Mouse (Mus musculus) kidney, postnatal 14 days (tissue): ENCODE measurements around the gene Fstl4.

Source experiments
- DNase-seq: peaks from one replicate; pipeline ENCODE4 v3.0.0; 2022; ENCODE audit warnings: mixed read lengths

Fstl4 gene

GRCm38 (mm10) chr11:52775291-52775690 is 10.9 kb downstream of the Fstl4 start:
- DNase-seq = no peak

DNA sequence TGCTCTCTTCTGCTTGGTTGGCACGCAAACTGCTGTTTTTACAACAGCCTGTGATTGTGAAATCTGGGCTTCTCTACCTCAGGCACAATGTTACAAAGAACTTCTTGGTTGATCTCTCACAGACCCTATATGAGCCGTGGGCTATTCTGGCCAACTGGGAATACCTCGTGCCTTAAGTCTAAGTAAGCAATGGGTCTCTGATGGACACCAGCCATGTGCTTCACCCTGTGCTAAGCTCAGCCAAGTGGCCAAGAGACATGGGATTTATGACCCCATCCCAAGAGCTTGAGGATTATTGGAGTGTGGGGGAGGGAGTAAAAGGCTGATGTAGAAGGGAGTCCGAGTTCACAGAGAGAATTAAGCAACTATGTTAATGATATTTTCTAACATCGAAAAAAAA is 18.0 kb downstream of the Fstl4 start:
- DNase-seq = no peak

DNA sequence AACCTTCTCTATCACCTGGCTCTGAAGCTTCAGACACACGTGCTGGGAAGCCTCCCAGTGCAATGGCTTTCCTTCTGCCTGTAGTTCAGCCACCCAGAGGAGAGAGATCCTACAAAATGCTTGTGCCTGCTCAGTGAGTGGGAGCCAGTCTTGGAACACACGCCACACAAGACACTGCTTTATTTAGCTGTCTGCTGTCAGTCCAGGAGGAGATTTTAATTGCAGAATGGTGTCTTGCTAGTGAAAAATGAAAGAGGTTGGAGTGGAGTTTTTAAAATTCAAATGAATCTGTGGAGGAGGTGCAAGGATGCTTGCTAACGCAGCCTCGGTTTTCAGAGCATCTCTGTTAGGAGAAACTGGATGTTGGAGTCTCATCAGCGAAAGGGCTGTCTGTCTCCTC is 29.9 kb downstream of the Fstl4 start:
- no peak for DNase-seq

- DNase-seq = no peak
Measured at GRCm38 (mm10) chr11:52809542-52809941, 45.1 kb downstream of the Fstl4 start.

DNA sequence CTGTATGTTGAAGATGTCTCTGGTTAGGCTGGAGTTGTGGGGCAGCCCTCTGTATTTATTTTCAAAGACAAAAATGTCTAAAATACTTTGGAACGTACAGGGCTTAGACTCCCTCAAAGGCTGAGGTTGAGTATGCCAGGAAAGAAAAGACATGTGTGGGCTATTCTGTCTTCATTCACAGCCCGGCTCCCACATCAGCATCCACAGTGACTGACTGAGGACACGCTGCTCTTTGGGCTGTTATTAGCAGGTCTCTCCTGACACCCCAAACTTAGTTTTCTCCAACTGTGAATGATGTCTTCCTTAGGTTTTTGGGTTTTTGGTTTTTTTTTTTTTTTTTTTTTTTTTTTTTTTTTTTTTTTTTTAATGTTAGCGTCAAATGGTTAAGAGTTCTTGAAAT is 51.6 kb downstream of the Fstl4 start:
- no peak for DNase-seq

DNA sequence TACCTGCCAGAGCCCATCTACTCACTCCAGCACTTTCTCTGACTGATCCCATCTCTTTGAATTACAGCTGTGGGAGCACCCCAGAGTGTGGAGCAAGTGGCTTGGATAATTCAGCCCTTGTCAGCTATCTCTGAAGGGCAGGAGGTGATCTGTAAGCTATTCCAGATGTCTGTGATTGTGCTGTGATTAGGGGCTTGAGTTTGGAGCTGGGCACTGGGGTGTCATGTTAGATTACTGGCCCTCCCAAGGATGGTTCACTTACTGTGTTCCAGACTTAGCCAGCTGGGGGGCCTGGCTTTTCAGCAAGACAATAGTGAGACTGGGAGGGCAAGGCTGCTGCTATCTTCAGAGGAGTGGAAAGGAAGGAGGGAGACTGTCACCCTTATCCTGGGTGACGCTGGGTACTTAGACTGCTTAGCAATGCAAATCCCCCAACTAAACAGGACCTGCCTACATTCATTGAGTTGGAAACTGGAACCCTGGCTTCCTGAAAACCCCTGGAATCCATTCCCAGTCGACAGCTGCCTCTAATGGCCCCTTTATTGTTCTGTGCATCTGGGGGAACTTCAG is 56.0 kb downstream of the Fstl4 start:
- no peak for DNase-seq

- DNase-seq = no peak
Measured at GRCm38 (mm10) chr11:52826591-52826990, 62.2 kb downstream of the Fstl4 start.

DNA sequence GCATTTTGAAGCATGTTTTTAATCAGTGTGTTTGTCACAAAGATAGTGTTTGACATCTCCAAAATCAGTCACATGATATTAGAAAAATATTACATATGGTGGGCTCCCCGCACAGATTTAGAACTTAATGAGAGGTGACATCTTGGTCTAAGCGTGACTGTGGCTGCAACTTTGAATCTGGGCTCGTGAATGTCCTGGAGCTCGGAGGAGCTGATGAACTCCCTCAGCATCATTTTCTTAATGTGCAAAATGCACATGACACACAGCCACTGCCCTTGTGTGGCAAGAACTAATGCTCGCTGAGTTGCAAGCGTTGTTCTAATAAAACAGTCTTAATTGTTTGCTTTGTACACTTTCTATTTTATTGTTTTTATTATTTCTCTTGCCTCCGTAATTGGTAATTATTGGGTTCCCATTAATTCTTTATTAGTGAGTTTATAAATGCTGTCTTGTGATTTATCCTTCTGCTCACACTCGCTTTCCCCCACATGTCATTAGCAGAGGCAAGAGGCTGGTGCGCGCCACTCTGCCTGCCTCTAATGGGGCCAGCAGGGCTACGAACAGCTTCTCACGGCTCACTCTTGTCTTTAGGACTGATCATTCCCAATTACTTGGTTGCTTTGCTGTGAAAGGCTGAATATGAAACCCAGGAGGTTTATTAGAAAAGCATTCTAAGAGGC is 67.3 kb downstream of the Fstl4 start:
- no peak for DNase-seq

DNA sequence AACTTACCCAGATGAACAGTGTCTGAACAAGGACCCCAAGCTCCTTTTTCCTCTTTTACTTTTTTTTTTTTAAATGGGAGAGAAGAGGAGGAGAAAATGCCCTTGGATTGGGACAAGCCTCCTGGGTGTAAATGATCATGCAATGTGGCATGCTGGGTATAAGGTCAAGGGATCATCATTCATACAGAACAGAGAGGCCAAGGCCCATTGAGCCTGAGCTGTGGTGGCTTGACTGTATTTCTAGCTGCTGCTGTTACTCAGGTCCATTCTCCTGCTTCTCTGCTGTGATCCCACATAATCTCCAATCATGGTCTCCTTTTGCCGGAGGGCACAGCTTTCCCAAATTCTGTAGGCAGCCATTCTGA is 67.9 kb downstream of the Fstl4 start:
- DNase-seq = no peak

DNA sequence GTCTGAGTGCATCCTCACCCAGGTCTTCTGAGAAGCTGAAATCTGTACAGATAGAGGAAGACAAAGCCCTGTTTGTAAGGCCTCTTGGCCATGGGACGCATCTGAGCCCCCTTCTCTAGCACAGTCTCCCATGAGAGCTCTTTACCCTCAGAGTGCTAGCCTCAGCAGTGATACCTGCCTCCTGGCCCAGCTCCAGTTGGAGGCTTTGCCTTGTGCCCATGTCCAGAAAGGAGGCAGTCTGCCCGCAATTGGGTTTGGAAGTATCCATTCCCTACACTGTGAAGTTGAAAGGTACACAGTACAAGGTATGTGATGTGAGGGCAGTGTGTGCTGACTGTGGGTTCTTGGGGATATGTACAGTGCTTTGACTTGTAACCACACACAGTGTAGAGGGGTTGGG is 84.3 kb downstream of the Fstl4 start:
- DNase-seq = no peak

DNA sequence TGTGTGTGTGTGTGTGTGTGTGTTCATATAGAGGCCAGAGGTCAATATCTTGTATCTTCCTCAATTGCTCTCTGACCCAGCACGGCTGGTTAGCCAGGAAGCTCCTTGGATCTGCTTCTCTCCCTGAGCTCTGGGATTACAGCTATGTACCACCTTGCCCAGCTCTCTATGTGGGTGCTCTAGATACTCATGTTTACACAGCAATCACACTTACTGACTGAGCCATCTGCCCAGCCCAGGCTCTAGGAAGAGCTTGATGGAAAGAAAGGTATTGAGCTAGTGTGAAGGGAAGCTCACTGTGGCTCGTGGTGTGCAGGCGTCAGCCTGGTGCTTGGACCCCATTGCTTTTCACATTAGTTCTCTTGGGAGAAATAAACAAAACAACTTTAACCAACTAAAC is 85.6 kb downstream of the Fstl4 start:
- no peak for DNase-seq

GRCm38 (mm10) chr11:52872846-52873512 is 108.5 kb downstream of the Fstl4 start:
- no peak for DNase-seq

DNA sequence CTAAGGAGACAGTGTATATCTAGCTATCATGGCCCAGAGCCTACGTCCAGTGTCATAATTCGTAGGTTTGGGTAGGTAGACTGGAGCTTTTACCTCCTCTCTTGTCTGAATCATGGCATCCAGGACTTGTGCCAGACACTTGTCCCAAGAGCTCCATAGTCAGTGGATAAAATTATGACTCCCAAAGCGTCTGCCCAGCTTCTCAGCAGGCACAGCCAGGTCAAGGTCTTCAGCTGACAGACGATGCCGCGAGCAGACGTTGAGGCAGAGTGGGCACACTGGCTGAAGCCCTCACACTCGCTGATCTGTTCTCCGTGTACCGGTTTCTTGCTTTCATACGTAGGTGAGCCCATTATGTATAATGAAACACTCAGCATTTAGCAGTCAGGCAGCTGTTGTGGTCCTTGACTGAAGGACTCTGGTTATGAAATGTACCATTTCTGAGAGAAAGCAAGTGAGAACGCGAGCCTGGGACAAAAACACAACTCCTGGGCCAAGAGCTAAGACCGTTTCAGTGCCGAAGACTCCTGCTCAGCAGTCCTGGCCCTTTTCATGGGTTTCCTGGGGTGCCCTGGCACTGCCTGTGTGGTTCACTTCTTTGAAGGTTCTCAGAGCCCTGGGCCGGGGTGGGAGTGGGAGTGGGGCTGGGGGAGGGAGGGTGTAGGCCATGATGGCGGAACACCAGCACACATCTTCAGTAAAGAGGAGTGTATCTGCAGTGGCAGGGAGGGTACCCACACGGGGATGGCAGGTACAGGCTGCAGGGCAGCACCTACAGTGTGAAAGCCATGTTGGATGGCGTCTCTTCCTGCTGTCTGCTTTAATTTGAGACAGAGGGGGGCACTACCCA is 111.7 kb downstream of the Fstl4 start:
- no peak for DNase-seq

GRCm38 (mm10) chr11:52877662-52878061 is 113.2 kb downstream of the Fstl4 start:
- DNase-seq = no peak

DNA sequence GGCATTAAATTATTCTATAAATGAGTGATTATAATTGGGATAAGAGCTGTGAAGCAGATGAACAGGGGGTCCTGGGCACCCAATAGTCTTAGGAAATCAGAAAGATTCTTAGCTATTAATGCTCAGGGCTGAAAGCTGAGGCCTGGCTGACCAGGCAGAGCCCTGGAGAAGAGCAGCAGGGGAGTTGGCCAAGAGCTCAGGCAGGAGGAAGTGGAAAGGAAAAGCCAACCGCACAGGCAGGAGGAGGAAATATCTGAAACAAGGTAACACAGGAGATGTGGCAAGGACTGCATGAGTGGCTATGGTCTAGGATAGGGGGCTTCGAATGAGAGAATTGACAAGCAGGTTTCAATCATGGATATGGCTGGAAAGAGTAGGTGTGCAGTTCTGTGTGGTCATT is 115.5 kb downstream of the Fstl4 start:
- no peak for DNase-seq

GRCm38 (mm10) chr11:52886559-52887303 is 122.3 kb downstream of the Fstl4 start:
- no peak for DNase-seq

GRCm38 (mm10) chr11:52888150-52888549 is 123.7 kb downstream of the Fstl4 start:
- no peak for DNase-seq

DNA sequence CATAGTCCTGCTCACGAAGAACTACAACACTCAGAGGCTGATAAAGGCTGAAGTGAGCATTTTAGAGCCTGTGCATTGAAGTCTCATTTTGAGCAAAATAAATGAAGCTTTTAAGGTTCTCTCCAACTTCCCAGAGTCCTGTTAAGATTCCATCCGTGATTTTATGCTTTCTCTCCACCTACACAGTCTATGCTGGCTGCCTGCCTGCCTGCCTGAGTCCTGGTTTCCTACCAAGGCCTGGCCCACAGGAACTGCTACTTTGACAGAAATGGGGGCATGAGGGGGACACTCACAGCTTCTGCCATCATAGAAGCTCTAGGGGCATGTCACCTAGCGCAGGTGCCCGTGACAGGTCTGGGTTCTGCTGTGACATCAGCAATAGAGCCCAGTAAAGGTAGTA is 125.1 kb downstream of the Fstl4 start:
- DNase-seq = no peak

DNA sequence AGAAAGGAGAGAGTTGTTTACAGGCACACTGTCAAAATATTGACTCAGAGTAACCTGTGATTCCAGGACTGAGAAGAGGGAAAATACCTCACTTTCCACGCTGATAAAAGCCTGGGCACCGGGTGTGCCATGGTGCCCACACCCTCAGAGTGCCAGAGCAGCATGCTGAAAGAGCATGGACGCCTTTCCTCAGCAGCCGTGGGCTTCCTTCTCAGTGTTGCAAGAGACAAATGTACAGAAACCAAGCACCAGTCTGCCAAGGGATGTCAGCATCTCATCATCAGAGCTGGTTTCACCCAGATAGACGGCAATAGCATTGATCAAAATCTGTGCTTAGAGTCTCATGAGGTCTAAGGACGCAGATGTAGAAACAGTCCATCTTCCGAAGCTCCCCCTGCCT is 125.7 kb downstream of the Fstl4 start:
- no peak for DNase-seq

- no peak for DNase-seq
Measured at GRCm38 (mm10) chr11:52904101-52904500, 139.7 kb downstream of the Fstl4 start.

DNA sequence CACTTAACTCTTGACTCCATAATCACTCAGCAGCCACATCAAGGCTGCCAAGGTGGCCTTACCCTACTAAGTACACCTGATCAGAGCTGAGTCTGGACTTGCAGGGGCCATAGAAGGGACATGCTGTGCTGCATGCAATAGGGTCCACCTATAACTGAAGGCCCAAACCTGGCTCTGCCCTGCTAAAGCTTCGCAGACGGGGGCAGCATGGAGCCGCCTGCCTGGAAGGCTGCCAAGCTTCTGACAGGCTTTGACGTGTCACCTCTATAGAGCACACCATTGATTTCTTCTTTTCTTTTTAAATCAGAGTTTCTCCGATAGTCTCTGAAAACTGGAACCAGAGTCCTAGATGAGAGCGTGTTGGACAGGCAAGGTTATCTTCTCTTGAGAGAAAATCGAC is 146.4 kb downstream of the Fstl4 start:
- no peak for DNase-seq

- DNase-seq = no peak
Measured at GRCm38 (mm10) chr11:52914431-52914830, 150.0 kb downstream of the Fstl4 start.

GRCm38 (mm10) chr11:52915648-52916047 is 151.2 kb downstream of the Fstl4 start:
- DNase-seq = no peak
